Mouse (Mus musculus) spleen, adult 2 months (tissue): ENCODE results near the gene Pde4d. TPM values are rescaled to one million over a fixed set of nuclear protein-coding genes. Genes with fewer than 3 reads are reported as not detected.

ENCODE experiments used
- DNase-seq, 2 experiments: peaks; one replicate each; pipeline versions ENCODE4 v3.0.0 to v3.0.0-alpha.2; 2012 to 2021; ENCODE audit warnings: low spot score in 2 of 2, low read depth in 1 of 2
- H3K27ac ChIP-seq: fragments of 200-500 bp; 2 replicates; pipeline ENCODE4 v1.5.1; 2012; ENCODE audit warnings: low read length, inconsistent platforms; ENCODE audit not compliant: insufficient read depth
- H3K27me3 ChIP-seq: fragments of 200-500 bp; 2 replicates; pipeline ENCODE4 v1.6.1; 2012; ENCODE audit warnings: mild to moderate bottlenecking, moderate library complexity, low read length, inconsistent platforms; ENCODE audit not compliant: control insufficient read depth, insufficient read depth
- H3K36me3 ChIP-seq: fragments of 200-500 bp; 2 replicates; pipeline ENCODE4 v1.6.1; 2012; ENCODE audit warnings: mild to moderate bottlenecking, low read length, inconsistent platforms; ENCODE audit not compliant: control insufficient read depth, insufficient read depth
- H3K4me1 ChIP-seq: fragments of 200-500 bp; 2 replicates; pipeline ENCODE4 v1.6.1; 2011; ENCODE audit warnings: inconsistent platforms; ENCODE audit not compliant: control insufficient read depth, insufficient read depth, insufficient read length
- H3K4me3 ChIP-seq: fragments of 200-500 bp; 2 replicates; pipeline ENCODE4 v1.5.1; 2011; ENCODE audit warnings: mild to moderate bottlenecking, inconsistent platforms; ENCODE audit not compliant: insufficient read depth, insufficient read length; ENCODE audit errors: extremely low read depth
- CTCF ChIP-seq: fragments of 200-500 bp; IDR thresholded peaks from 2 replicates; pipeline ENCODE4 v1.5.1; 2011; ENCODE audit warnings: mild to moderate bottlenecking, inconsistent platforms; ENCODE audit not compliant: insufficient read depth, insufficient read length, insufficient replicate concordance; ENCODE audit errors: extremely low read depth
- POLR2A ChIP-seq: fragments of 200-500 bp; IDR thresholded peaks from 2 replicates; pipeline ENCODE4 v1.6.1; 2011; ENCODE audit warnings: low read depth, low read length, inconsistent platforms
- WGBS: fragments of 180-500 bp; shearing (Covaris S2); methylation state at CpG from one replicate; pipeline ENCODE4 v1.1.7; 2018; 5-methylcytosine and 5-hydroxymethylcytosine counted together
- polyA plus RNA-seq: library from polyadenylated mRNA; depleted of rRNA; stranded (reverse); fragments of >200 nt; gene quantifications from 2 replicates; pipeline ENCODE4 v1.2.3, GENCODE M21; 2012

The Pde4d gene
- polyA plus RNA-seq, 1 experiment, result 4.8 TPM

GRCm38 (mm10) chr13:109776995-109777394, 1327.2 kb downstream of the Pde4d start:
- DNase-seq, result no peak
- H3K27me3 ChIP-seq, result no peaks in the 10 kb centered on the region
- TF ChIP-seq CTCF (no peak), POLR2A (no peak)
- H3K27ac ChIP-seq, result no peak overlapping the region
- no peaks in the 10 kb centered on the region for H3K36me3 ChIP-seq
- WGBS, result 87% methylated on average over 3 of the region's 3 CpGs
- H3K4me3 ChIP-seq, result no peak overlapping the region
- peaks cover 8% of the 10 kb centered on the region; the same call in 1 of the 2 replicates for H3K4me1 ChIP-seq

GRCm38 (mm10) chr13:109777441-109777840, 1327.7 kb downstream of the Pde4d start:
- TF ChIP-seq CTCF (no peak), POLR2A (no peak)
- 95% methylated on average over 5 of the region's 5 CpGs for WGBS
- H3K27me3 ChIP-seq, result no peaks in the 10 kb centered on the region
- no peak overlapping the region for H3K4me3 ChIP-seq
- no peak overlapping the region for H3K27ac ChIP-seq
- DNase-seq, result no peak
- no peaks in the 10 kb centered on the region for H3K36me3 ChIP-seq
- peaks cover 10% of the 10 kb centered on the region; the same call in 1 of the 2 replicates for H3K4me1 ChIP-seq

GRCm38 (mm10) chr13:109778297-109778835, 1328.6 kb downstream of the Pde4d start:
- TF ChIP-seq CTCF, result no peak
- no peak for TF ChIP-seq POLR2A
- Histone ChIP-seq H3K4me3 (no peak overlapping the region), H3K27me3 (no peaks in the 10 kb centered on the region), H3K4me1 (peaks cover 8% of the 10 kb centered on the region; the same call in 1 of the 2 replicates), H3K27ac (no peak overlapping the region), H3K36me3 (no peaks in the 10 kb centered on the region)
- DNase-seq, result no peak
- WGBS, result 94% methylated on average over 9 of the region's 9 CpGs

- Histone ChIP-seq H3K36me3 (no peaks in the 10 kb centered on the region), H3K27me3 (no peaks in the 10 kb centered on the region), H3K4me3 (no peak overlapping the region), H3K4me1 (peaks cover 6% of the 10 kb centered on the region; the same call in 1 of the 2 replicates), H3K27ac (no peak overlapping the region)
- DNase-seq, result peak; percentile 14 to 61
- 40% methylated on average over 1 of the region's 1 CpGs for WGBS
- TF ChIP-seq CTCF (no peak), POLR2A (no peak)
Measured at GRCm38 (mm10) chr13:109781466-109781865, 1331.7 kb downstream of the Pde4d start.

GRCm38 (mm10) chr13:109788604-109789003, 1338.9 kb downstream of the Pde4d start:
- no peak for DNase-seq
- TF ChIP-seq CTCF, result no peak
- TF ChIP-seq POLR2A, result no peak
- Histone ChIP-seq H3K27me3 (no peaks in the 10 kb centered on the region), H3K4me1 (no peaks in the 10 kb centered on the region), H3K36me3 (no peaks in the 10 kb centered on the region), H3K27ac (no peak overlapping the region), H3K4me3 (no peak overlapping the region)
- 88% methylated on average over 4 of the region's 4 CpGs for WGBS

GRCm38 (mm10) chr13:109789151-109789550, 1339.4 kb downstream of the Pde4d start:
- 44% methylated on average over 4 of the region's 4 CpGs for WGBS
- H3K27ac ChIP-seq, result no peak overlapping the region
- no peaks in the 10 kb centered on the region for H3K4me1 ChIP-seq
- no peak for DNase-seq
- H3K27me3 ChIP-seq, result no peaks in the 10 kb centered on the region
- no peaks in the 10 kb centered on the region for H3K36me3 ChIP-seq
- no peak overlapping the region for H3K4me3 ChIP-seq
- TF ChIP-seq POLR2A (no peak), CTCF (no peak)

GRCm38 (mm10) chr13:109790045-109790715, 1340.4 kb downstream of the Pde4d start:
- Histone ChIP-seq H3K27ac (no peak overlapping the region), H3K4me1 (no peaks in the 10 kb centered on the region), H3K36me3 (no peaks in the 10 kb centered on the region), H3K4me3 (no peak overlapping the region), H3K27me3 (no peaks in the 10 kb centered on the region)
- TF ChIP-seq CTCF, result no peak
- no peak for TF ChIP-seq POLR2A
- 82% methylated on average over 8 of the region's 8 CpGs for WGBS
- DNase-seq, result no peak

- DNase-seq, result no peak
- Histone ChIP-seq H3K4me3 (no peak overlapping the region), H3K36me3 (no peaks in the 10 kb centered on the region), H3K27me3 (no peaks in the 10 kb centered on the region), H3K27ac (no peak overlapping the region), H3K4me1 (no peaks in the 10 kb centered on the region)
- WGBS, result 92% methylated on average over 9 of the region's 9 CpGs
- no peak for TF ChIP-seq CTCF
- TF ChIP-seq POLR2A, result no peak
Measured at GRCm38 (mm10) chr13:109793918-109794317, 1344.2 kb downstream of the Pde4d start.
